Mouse (Mus musculus) A20 (cell line): ENCODE data around the gene Hspa2.

ENCODE experiments used
- DNase-seq: peaks from one replicate; pipeline ENCODE4 v3.0.0-alpha.2; 2011; ENCODE audit warnings: low read depth, low spot score

Gene Hspa2

GRCm38 (mm10) chr12:76377726-76378125 is 26.2 kb upstream of the Hspa2 start:
- DNase-seq: no peak

DNA sequence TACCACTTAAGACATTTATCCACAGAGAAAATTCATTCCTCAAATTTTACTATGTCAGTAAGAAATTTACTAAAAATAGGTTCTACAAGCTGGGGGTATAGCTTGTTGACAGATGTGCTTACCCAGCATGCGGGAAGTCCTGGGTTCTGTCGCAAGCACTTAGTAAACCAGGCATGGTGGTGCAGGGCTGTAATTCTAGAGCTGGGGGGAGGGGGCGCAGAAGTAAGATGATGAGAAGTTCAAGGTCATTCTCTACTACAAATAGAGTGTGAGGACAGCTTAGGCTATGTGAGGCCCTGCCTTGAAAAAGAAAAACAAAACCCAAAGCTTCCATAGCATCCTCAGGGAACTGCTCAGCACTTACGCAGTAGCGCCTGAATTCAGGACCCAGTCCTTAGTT is 25.4 kb upstream of the Hspa2 start:
- DNase-seq: no peak

DNA sequence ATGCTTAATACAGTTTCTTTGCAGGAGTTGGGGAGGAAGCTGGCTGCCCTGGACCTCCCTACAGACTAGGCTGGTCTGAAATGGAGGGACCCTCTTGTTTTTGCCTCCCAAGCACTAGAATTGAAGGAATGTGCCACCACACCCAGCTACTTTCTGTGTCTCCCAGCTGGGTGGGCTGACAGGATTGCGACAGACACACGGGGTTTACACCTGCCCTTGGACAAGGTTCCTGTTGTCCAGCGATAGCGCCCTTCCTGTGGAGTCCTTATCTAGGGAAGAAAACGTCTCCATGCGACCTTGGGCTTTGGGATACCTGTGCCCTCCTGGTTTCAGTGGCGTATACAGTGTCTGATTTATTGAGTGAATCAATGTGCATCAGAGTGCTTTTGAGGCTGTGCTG is 23.8 kb upstream of the Hspa2 start:
- no peak for DNase-seq

- DNase-seq: no peak
Observed at GRCm38 (mm10) chr12:76385342-76385741, 18.6 kb upstream of the Hspa2 start.

GRCm38 (mm10) chr12:76388794-76389193 is 15.2 kb upstream of the Hspa2 start:
- DNase-seq: no peak

DNA sequence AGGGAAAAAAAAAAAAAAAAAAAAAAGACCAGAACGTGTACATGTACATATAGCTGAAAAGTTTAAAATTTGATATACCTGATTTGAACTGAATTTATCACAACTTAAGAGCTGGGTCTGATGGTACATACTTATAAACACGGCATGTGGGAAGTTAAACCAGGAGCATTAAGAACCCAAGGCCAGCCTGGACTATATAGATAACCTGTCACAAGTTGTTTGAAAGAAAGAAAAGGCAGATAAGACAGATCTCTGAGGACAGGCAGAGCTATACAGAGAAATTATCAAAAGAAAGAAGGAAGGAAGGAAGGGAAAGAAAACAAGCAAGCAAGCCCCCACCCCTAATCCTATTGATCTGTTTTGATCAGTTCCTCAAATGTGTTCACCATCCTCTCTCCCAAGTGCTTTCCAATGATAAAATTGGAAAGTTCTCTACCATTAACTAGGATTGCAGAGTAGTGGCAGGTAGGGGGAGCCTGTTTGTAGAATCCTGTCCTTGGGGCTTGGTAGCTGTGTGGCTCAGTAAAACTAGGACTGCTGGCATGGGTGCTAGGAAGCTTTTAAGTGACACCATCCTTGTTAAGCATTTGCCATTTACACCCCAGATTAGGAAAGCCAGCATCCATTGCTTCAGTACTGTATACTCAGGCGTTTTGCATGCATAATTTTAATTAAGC is 12.2 kb upstream of the Hspa2 start:
- no peak for DNase-seq

DNA sequence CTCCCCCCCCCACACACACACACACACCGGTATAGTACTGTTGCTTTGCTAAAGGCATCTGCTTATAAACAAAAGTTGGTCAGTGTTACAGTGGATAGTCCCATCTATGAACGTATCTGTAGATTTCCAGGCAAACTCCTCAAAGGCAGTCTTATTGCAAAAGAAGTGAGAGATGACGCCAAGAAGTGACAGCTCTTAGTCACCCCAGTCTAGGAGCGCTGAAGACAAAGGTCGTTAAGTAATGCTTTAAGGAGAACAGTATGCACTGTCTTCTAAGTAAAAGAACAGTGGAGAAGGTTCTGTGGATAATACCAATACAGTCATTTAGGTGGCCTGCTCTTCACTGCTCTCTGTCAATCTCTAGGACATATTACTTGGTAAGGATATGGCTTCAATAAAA is 11.0 kb upstream of the Hspa2 start:
- no peak for DNase-seq

- DNase-seq: no peak
Observed at GRCm38 (mm10) chr12:76397281-76397680, 6.7 kb upstream of the Hspa2 start.

DNA sequence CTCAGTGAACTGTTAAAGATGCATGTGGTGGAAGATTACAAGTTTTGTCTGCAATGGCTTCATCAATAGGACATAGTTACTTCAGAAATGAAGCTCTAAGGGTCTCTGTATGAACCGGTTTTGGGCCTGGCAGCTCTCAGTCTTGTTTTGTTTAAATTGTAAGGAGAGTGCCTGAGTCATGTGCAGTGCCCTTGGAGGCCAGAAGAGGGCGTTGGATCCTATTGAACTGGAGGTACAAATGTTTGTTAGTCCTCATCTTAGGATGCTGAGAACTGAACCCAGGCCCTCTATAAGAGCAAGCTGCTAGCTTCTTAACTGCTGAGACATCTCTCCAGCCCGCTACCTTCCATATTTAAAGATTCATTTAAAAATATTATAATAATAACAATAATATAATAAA is 2.3 kb upstream of the Hspa2 start:
- DNase-seq: peak; percentile 39

DNA sequence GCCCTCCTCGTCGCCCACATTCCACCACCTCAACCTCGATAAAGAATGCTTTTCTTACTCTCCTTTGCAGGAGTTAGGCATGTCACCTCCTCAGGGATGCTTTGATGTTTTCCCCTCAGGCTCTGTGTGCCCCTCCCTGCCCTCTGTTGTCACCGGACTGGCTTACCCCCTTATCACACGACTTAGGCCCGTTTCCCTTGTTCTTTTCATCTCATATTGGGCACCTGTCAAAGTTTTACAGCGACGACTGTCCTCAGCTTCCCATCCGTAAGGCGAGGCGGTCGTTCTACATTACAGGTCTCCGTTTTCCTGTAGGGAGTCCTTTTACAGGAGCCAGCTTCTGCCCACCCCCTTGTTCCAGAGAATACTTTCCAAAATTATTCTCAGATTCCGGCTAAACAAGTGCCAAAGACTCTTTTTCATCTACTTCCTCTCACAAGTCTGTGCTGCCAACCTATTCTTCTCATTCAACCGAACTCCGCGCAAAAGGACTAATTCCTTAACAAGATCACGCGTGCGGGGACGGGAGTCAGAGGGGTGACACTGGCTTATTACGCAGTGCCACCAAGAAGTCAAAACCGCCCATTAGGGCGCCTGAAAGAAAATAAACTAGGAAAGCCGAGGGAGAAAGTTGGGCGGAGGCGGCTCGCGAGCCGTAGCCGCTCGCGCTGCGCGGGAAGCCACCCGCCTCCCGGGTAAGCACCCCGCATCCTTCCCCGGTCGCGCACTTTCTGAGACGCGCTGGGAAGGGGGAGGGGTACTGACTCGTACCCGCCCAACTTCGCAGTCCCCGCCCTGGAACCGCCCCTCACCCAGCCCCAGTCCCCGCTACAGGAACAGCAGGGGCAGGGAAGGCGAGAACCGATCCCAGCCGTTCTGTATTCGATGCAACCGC is 738 bp upstream of the Hspa2 start:
- peak; percentile 44 for DNase-seq

DNA sequence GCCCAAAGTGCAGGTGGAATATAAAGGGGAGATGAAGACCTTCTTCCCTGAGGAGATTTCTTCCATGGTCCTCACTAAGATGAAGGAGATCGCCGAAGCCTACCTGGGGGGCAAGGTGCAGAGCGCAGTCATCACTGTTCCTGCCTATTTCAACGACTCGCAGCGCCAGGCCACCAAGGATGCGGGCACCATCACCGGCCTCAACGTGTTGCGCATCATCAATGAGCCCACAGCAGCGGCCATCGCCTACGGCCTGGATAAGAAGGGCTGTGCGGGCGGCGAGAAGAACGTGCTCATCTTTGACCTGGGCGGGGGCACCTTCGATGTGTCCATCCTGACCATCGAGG is 833 bp downstream of the Hspa2 start:
- DNase-seq: no peak

GRCm38 (mm10) chr12:76405183-76405970 is 1.4 kb downstream of the Hspa2 start:
- no peak for DNase-seq

DNA sequence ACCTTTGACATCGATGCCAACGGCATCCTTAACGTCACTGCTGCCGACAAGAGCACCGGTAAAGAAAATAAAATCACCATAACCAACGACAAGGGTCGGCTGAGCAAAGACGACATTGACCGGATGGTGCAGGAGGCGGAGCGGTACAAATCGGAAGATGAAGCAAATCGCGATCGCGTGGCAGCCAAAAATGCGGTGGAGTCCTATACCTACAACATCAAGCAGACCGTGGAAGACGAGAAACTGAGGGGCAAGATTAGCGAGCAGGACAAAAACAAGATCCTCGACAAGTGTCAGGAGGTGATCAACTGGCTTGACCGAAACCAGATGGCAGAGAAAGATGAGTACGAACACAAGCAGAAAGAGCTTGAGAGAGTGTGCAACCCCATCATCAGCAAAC is 2.0 kb downstream of the Hspa2 start:
- DNase-seq: no peak

GRCm38 (mm10) chr12:76407184-76407583 is 3.2 kb downstream of the Hspa2 start:
- DNase-seq: no peak

DNA sequence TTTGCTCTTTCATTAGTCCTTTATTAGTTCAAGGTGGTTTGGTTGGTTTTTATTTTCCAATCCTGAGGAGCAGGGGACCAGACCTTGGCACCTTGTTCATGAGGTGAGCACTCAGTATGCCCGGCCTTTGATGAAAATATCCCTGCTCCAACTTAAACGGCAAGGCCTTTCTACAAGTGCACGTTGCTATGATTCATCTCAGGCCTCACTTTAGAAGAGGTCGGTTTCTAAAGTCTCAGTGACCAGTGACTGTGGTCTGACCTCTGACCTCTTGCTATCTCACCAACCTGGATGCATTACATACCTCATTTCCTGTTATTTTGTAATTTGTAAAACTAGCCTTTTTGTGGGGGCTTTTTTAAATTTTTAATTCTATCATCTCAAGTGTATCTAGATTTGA is 5.2 kb downstream of the Hspa2 start:
- no peak for DNase-seq

DNA sequence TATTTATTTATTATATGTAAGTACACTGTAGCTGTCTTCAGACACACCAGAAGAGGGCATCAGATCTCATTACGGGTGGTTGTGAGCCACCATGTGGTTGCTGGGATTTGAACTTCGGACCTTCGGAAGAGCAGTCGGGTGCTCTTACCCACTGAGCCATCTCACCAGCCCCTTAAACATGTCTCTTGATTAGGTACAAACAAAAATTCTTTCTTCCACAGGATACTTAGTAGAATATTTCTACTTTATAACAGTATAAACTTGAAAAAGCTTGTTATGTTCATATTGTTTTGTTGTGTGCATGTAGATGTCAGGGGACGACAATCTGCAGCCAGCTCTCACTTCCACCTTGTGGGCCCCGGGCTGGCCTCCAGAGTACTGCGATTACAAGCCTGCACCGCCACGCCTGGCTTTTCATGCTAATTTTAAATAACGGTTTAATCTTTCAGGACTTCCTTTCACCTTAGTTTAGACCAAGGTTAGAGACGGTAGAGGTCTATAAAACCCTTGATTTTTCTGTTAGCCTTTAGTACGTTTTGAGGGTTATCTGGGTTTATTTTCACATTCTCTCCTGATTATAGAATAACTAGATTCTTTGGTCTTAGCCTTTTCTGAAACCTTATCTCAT is 11.5 kb downstream of the Hspa2 start:
- DNase-seq: peak; percentile 85

GRCm38 (mm10) chr12:76417433-76417854 is 13.5 kb downstream of the Hspa2 start, which contains the start of gene Ppp1r36:
Gene Ppp1r36 (plus strand): TSS chr12:76417538.
- no peak for DNase-seq

DNA sequence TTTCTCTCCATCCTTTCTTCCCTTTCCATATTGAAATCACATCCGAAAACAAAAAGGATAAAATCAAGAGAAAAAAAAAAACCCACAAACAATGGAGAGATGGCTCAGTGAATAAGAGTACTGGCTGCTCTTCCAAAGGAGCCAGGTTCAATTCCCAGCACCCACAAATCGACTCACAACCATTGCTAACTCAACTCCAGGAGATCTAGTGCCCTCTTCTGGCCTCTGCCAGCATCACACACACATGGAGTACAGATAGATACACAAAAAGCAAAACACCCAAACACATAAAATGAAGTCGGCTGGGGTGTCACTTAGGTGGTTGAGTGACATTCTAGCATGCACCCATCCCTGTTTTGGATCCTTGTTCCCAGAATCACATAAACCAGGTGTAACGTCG is 14.4 kb downstream of the Hspa2 start:
- no peak for DNase-seq

DNA sequence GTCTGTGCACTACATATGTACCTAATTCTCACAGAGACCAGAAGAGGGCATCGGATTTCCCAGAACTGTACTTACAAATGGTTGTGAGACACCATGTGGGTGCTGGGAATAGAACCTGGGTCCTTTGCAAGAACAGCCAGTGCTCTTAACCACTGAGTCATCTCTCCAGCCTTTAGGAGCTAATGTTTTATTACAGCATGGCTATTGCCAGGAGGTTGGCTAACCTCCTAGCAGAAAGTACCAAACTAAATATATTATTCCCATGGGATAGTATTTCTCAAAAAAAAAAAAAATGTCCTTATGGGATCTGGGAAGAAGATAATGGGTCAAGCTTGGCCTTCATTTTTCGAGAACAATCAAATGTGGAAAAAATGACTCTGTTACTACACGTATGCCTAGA is 21.3 kb downstream of the Hspa2 start:
- no peak for DNase-seq

GRCm38 (mm10) chr12:76427546-76427945 is 23.6 kb downstream of the Hspa2 start:
- no peak for DNase-seq

DNA sequence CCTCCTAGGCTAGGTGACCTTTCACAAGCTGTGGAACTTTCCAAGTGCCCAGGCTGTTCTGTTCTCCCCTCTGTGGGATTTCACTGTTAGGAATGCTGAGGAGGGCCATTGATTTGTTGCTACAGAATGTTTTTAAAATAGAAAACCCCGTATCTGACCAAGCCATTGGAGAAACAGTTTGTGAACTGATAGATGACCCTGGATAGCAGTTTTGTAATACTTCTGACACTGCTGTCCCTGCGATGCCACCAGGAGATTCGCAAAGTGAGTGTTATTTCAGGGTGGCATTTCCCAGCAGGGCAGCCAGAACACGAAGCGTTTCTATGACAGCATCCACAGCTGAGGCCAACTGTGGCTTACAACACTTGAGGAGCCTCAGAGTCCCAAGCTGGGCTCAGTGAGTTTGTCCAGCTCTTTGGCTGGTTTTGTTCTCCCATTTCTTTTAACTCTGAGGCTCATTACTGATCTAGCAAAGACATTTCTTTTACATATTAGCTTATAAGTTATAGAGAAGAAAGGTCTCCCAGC is 27.0 kb downstream of the Hspa2 start:
- no peak for DNase-seq

- no peak for DNase-seq
Observed at GRCm38 (mm10) chr12:76431431-76431830, 27.5 kb downstream of the Hspa2 start.
